Mouse (Mus musculus): Measurements from ENCODE around the gene Anxa5.

- TF ChIP-seq MYOD1 (IDR thresholded peaks at IDR 0.05; ENCODE audit: control insufficient read depth in 1 of 3, insufficient read length in 2 of 3, low read depth in 2 of 3) (no peak), MYOG (IDR thresholded peaks at IDR 0.05; ENCODE audit: control insufficient read depth in 1 of 3, insufficient read depth in 1 of 3, insufficient read length in 2 of 3, low read depth in 2 of 3) (no peak), POLR2A (IDR thresholded peaks at IDR 0.05; ENCODE audit: insufficient read length, low read depth) (no peak), SRF (IDR thresholded peaks at IDR 0.05; ENCODE audit: control insufficient read depth, insufficient read length, low read depth) (no peak)
Measured at GRCm38 (mm10) chr3:36488367-36488766, 12.7 kb upstream of the Anxa5 start.

All from myocyte (in vitro differentiated cells).